Mouse (Mus musculus) stomach, embryonic 16.5 days (tissue): ENCODE measurements around the gene Pim2. TPM values are rescaled to one million over a fixed set of nuclear protein-coding genes. Genes with fewer than 3 reads are reported as not detected.
A peak's percentile ranks its signal among the peaks of the same experiment; 100 is the strongest.

Experiments used
- ATAC-seq: fragments of 200-750 bp; cut with Nextera tagmentation; 2 replicates; pipeline ENCODE4 v1.8.0; 2017; ENCODE audit warnings: moderate number of reproducible peaks, moderate TSS enrichment; ENCODE audit not compliant: insufficient read depth, low FRiP score
- H3K27ac ChIP-seq: fragments of 300-500 bp; sonication (generic); 2 replicates; pipeline ENCODE4 v1.5.1; 2014; ENCODE audit warnings: low read length
- H3K27me3 ChIP-seq: fragments of 300-500 bp; sonication (generic); 2 replicates; pipeline ENCODE4 v1.6.1; 2014; ENCODE audit warnings: low read length, control low read depth, mixed read lengths; ENCODE audit not compliant: control insufficient read depth, insufficient read depth
- H3K36me3 ChIP-seq: fragments of 300-500 bp; sonication (generic); 2 replicates; pipeline ENCODE4 v1.6.1; 2014; ENCODE audit warnings: low read length; ENCODE audit not compliant: control insufficient read depth, insufficient read depth
- H3K4me1 ChIP-seq: fragments of 300-500 bp; sonication (generic); 2 replicates; pipeline ENCODE4 v1.6.1; 2014; ENCODE audit warnings: low read length, control low read depth, mixed read lengths; ENCODE audit not compliant: control insufficient read depth, insufficient read depth
- H3K4me2 ChIP-seq: fragments of 300-500 bp; sonication (generic); 2 replicates; pipeline ENCODE4 v1.6.1; 2014; ENCODE audit warnings: low read depth, low read length, mixed read lengths
- H3K4me3 ChIP-seq: fragments of 300-500 bp; sonication (generic); replicated peaks from 2 replicates; pipeline ENCODE4 v1.5.1; 2014; ENCODE audit warnings: mild to moderate bottlenecking, low read length
- H3K9ac ChIP-seq: fragments of 300-500 bp; sonication (generic); 2 replicates; pipeline ENCODE4 v1.6.1; 2014; ENCODE audit warnings: low read length
- H3K9me3 ChIP-seq: fragments of 300-500 bp; sonication (generic); replicated peaks from 2 replicates; pipeline ENCODE4 v1.6.1; 2016; ENCODE audit warnings: low read length, control low read depth; ENCODE audit not compliant: control insufficient read depth
- WGBS: fragments of 180-500 bp; shearing (Covaris S2); extraction: QIAGEN DNeasy Blood & Tissue Kit; methylation state at CpG from one replicate; pipeline ENCODE4 v1.1.7; 2014; 5-methylcytosine and 5-hydroxymethylcytosine counted together
- polyA plus RNA-seq: library from polyadenylated mRNA; unstranded; fragments of >200 nt; fragmentation: Nextera tagmentation; extraction: Ambion mirVana; gene quantifications from 2 replicates; pipeline ENCODE4 v1.2.1, GENCODE M21; 2015

The Pim2 gene
- polyA plus RNA-seq = 10.9 and 11.1 TPM in 2 replicates

DNA sequence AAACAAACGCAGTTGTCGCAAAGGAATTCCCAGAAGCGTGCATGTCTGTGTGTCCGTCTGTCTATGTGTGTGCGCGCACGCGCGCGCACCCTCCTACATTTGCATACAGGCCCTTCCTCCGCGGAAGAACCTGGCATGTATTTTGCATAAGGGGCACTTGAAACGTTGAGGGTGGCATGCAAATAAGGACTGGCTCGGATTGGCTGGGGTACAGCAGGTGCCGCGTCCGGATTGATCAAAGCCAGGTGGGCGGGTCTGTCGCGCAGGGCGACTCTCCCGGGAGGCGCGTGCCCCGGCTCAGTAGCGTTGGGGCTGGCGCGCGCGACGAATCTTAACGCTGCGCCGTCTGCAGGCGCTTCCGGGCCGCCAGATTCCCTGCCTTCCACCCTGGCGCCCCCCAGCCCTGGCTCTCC lies at the start of gene Pim2:
Pim2 (plus strand) TSS at position 256 of the 413 bp plus-strand sequence.
- Histone ChIP-seq H3K4me2 (peak within 1 kb of the TSS; percentile 67), H3K27ac (no peak within 1 kb of the TSS), H3K4me3 (peak within 1 kb of the TSS; percentile 46), H3K9me3 (no peaks in the 10 kb centered on the region), H3K4me1 (peaks cover 6% of the 10 kb centered on the region; the same call in 1 of the 2 replicates), H3K9ac (peak within 1 kb of the TSS; percentile 58), H3K36me3 (no peaks in the 10 kb centered on the region), H3K27me3 (no peaks in the 10 kb centered on the region)
- 12% methylated on average over 38 of the region's 38 CpGs for WGBS
- peak; percentile 92 for ATAC-seq

- no peak overlapping the region for H3K4me3 ChIP-seq
- H3K36me3 ChIP-seq = no peaks in the 10 kb centered on the region
- no peak overlapping the region for H3K9ac ChIP-seq
- no peaks in the 10 kb centered on the region for H3K4me1 ChIP-seq
- no peak for ATAC-seq
- H3K4me2 ChIP-seq = no peak overlapping the region
- no peaks in the 10 kb centered on the region for H3K27me3 ChIP-seq
- H3K27ac ChIP-seq = no peak overlapping the region
- H3K9me3 ChIP-seq = no peaks in the 10 kb centered on the region
- 60% methylated on average over 1 of the region's 1 CpGs for WGBS
These were observed 40.9 kb upstream of the Pim2 start for GRCm38 (mm10) chrX:7837146-7837545.

DNA sequence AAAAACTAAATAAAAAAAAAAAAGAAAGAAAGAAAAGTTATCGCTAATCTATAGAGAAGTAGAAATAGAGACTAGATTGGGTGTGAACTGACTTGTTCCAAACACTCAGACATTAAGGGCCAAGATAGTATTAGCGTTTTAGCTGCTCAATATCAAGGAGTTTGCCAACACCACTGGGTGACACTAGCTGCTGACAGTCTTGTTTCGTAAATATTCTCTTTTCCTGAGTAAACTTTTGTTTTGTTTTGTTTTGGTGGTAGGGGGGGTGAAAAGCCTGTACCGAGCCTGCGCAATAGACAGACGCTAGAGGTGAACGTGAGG lies 37.3 kb upstream of the Pim2 start:
- 0 out of 2 replicates have a peak, but pooled peaks cover 5% of the 10 kb centered on the region for H3K4me1 ChIP-seq
- no peaks in the 10 kb centered on the region for H3K9me3 ChIP-seq
- H3K27me3 ChIP-seq = no peaks in the 10 kb centered on the region
- H3K9ac ChIP-seq = no peak overlapping the region
- H3K36me3 ChIP-seq = no peaks in the 10 kb centered on the region
- H3K4me3 ChIP-seq = peak overlapping the region; percentile 41
- peak overlapping the region; percentile 71 for H3K27ac ChIP-seq
- WGBS = 13% methylated on average over 7 of the region's 7 CpGs
- no peak for ATAC-seq
- H3K4me2 ChIP-seq = peak overlapping the region; percentile 53

GRCm38 (mm10) chrX:7841163-7842162 lies 36.6 kb upstream of the Pim2 start, which contains the start of gene Otud5:
Gene Otud5 (plus strand): TSS chrX:7841364.
- H3K9ac ChIP-seq = peak within 1 kb of the TSS; percentile 90
- H3K4me2 ChIP-seq = peak within 1 kb of the TSS; percentile 62
- no peaks in the 10 kb centered on the region for H3K9me3 ChIP-seq
- H3K36me3 ChIP-seq = no peaks in the 10 kb centered on the region
- peak within 1 kb of the TSS; percentile 95 for H3K27ac ChIP-seq
- peak; percentile 97 for ATAC-seq
- 0 out of 2 replicates have a peak, but pooled peaks cover 5% of the 10 kb centered on the region for H3K4me1 ChIP-seq
- 13% methylated on average over 74 of the region's 74 CpGs for WGBS
- no peaks in the 10 kb centered on the region for H3K27me3 ChIP-seq
- peak within 1 kb of the TSS; percentile 67 for H3K4me3 ChIP-seq

- ATAC-seq = no peak
- Histone ChIP-seq H3K27me3 (no peaks in the 10 kb centered on the region), H3K9ac (peak overlapping the region; percentile 90), H3K36me3 (no peaks in the 10 kb centered on the region), H3K4me3 (peak overlapping the region; percentile 67), H3K4me2 (peak overlapping the region; percentile 62), H3K4me1 (0 out of 2 replicates have a peak, but pooled peaks cover 5% of the 10 kb centered on the region), H3K27ac (peak overlapping the region; percentile 88), H3K9me3 (no peaks in the 10 kb centered on the region)
- WGBS = 14% methylated on average over 37 of the region's 42 CpGs
These were observed 35.7 kb upstream of the Pim2 start for GRCm38 (mm10) chrX:7842318-7842717.

DNA sequence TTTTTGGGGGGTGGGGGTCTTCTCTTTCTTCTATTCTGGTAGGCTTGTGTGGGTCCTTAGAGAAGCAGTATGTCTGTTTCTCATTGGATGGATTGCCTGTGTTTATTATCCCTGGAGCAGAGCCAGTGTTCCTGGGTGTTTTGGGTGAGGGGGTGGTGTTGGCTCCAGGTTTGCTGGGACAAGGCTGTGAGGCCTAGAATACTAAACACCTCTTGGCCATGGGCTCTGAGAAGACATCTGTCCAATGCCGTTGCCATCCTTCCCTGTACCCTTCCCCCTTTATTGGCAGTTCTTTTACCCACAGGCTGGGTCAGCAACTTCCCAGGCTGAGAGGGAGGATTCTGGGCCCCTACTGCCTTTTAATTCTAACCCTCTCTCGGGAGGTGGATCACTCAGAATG lies 30.2 kb upstream of the Pim2 start:
- Histone ChIP-seq H3K36me3 (no peaks in the 10 kb centered on the region), H3K4me3 (no peak overlapping the region), H3K27ac (no peak overlapping the region), H3K27me3 (no peaks in the 10 kb centered on the region), H3K4me1 (0 out of 2 replicates have a peak, but pooled peaks cover 5% of the 10 kb centered on the region), H3K9me3 (no peaks in the 10 kb centered on the region), H3K4me2 (no peak overlapping the region), H3K9ac (no peak overlapping the region)
- ATAC-seq = no peak
- 70% methylated on average over 2 of the region's 2 CpGs for WGBS

- no peak overlapping the region for H3K27ac ChIP-seq
- ATAC-seq = no peak
- H3K9me3 ChIP-seq = no peaks in the 10 kb centered on the region
- no peak overlapping the region for H3K9ac ChIP-seq
- no peak overlapping the region for H3K4me3 ChIP-seq
- no peaks in the 10 kb centered on the region for H3K27me3 ChIP-seq
- no peaks in the 10 kb centered on the region for H3K36me3 ChIP-seq
- H3K4me2 ChIP-seq = no peak overlapping the region
- no peaks in the 10 kb centered on the region for H3K4me1 ChIP-seq
- 48% methylated on average over 2 of the region's 2 CpGs for WGBS
These were observed 23.5 kb upstream of the Pim2 start for GRCm38 (mm10) chrX:7854578-7854977.

- no peak overlapping the region for H3K9ac ChIP-seq
- no peak overlapping the region for H3K4me3 ChIP-seq
- H3K4me1 ChIP-seq = no peaks in the 10 kb centered on the region
- H3K27ac ChIP-seq = no peak overlapping the region
- 67% methylated on average over 3 of the region's 3 CpGs for WGBS
- H3K27me3 ChIP-seq = no peaks in the 10 kb centered on the region
- H3K4me2 ChIP-seq = no peak overlapping the region
- H3K9me3 ChIP-seq = no peaks in the 10 kb centered on the region
- H3K36me3 ChIP-seq = no peaks in the 10 kb centered on the region
- ATAC-seq = no peak
These were observed 18.8 kb upstream of the Pim2 start for GRCm38 (mm10) chrX:7859191-7859753.

DNA sequence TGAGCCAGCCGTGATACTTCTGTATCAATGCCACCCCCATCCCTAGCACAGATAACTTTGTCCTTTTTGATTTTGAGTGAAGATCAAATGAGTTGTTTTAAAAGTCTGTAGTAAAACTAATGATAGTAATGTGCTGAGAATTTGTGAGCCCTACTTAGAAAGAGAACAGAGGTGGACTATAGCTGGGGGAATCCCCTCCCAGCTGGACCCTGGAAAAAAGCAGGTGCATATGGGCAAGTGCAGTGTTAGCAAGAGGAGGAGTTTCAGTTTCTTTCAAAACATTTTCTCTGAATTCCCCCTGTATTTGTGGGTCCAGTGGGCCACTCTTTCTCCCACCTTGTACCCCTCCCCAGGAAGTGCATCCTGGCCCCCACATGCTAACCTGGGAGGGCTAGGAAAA lies 14.9 kb upstream of the Pim2 start:
- H3K9me3 ChIP-seq = no peaks in the 10 kb centered on the region
- no peak for ATAC-seq
- no peaks in the 10 kb centered on the region for H3K27me3 ChIP-seq
- H3K4me2 ChIP-seq = no peak overlapping the region
- H3K27ac ChIP-seq = no peak overlapping the region
- WGBS = 79% methylated on average over 1 of the region's 1 CpGs
- no peaks in the 10 kb centered on the region for H3K36me3 ChIP-seq
- no peak overlapping the region for H3K9ac ChIP-seq
- no peak overlapping the region for H3K4me3 ChIP-seq
- no peaks in the 10 kb centered on the region for H3K4me1 ChIP-seq
